Mouse (Mus musculus): Measurements from ENCODE around the gene Vmn1r230.

Vmn1r230 gene

GRCm38 (mm10) chr17:20840144-20840543 lies at the start of gene Vmn1r230:
Vmn1r230 (plus strand) TSS chr17:20840444.
- DNase-seq (ENCODE audit: low read depth, low spot score): no peak

GRCm38 (mm10) chr17:20811255-20811654 lies 29.0 kb upstream of the Vmn1r230 start, which contains the start of gene Vmn1r229:
Vmn1r229 (plus strand) TSS chr17:20811555.
- no peak for DNase-seq (ENCODE audit: low read depth, low spot score)

Data from c-Kit-negative CD71-positive TER-119-positive erythroid progenitor cells, embryonic 14.5 days (primary cell).